Mouse (Mus musculus): ENCODE measurements around the gene Sdhaf2. TPM values are rescaled to one million over a fixed set of nuclear protein-coding genes. Genes with fewer than 3 reads are reported as not detected.

Sdhaf2 gene
- polyA plus RNA-seq, 1 experiment from 2014 or later, result 51.7 TPM

GRCm38 (mm10) chr19:10458096-10458495 lies 67.8 kb downstream of the Sdhaf2 start:
- ATAC-seq (replicated peaks; ENCODE audit: insufficient number of reproducible peaks, low FRiP score, low TSS enrichment), result no peak
- peak overlapping the region; percentile 67 for H3K4me2 ChIP-seq
- no peak overlapping the region; the same call in 1 of the 2 replicates for H3K4me3 ChIP-seq (ENCODE audit: low read depth, low read length)
- peaks cover 4% of the 10 kb centered on the region for H3K4me1 ChIP-seq (ENCODE audit: control insufficient read depth, insufficient read depth, low read length)
- no peaks in the 10 kb centered on the region for H3K9me3 ChIP-seq (replicated peaks; ENCODE audit: control insufficient read depth, low read length)
- no peaks in the 10 kb centered on the region for H3K36me3 ChIP-seq (ENCODE audit: control insufficient read depth, insufficient read depth, low read length)
- H3K27me3 ChIP-seq (ENCODE audit: control insufficient read depth, insufficient read depth, low read length), result peaks cover 96% of the 10 kb centered on the region
- H3K9ac ChIP-seq (ENCODE audit: low read depth, low read length), result no peak overlapping the region
- WGBS (ENCODE audit: insufficient replicate concordance), result 25% methylated on average over 8 of the region's 8 CpGs
- H3K27ac ChIP-seq (ENCODE audit: low read depth, low read length), result no peak overlapping the region

- Histone ChIP-seq H3K9ac (ENCODE audit: low read depth, low read length) (no peak overlapping the region), H3K27ac (ENCODE audit: low read depth, low read length) (no peak overlapping the region), H3K27me3 (ENCODE audit: control insufficient read depth, insufficient read depth, low read length) (peaks cover 94% of the 10 kb centered on the region), H3K4me2 (peak overlapping the region; percentile 67), H3K4me3 (ENCODE audit: low read depth, low read length) (peak overlapping the region; percentile 44), H3K4me1 (ENCODE audit: control insufficient read depth, insufficient read depth, low read length) (peaks cover 4% of the 10 kb centered on the region), H3K9me3 (replicated peaks; ENCODE audit: control insufficient read depth, low read length) (no peaks in the 10 kb centered on the region), H3K36me3 (ENCODE audit: control insufficient read depth, insufficient read depth, low read length) (no peaks in the 10 kb centered on the region)
- under 1% methylated on average over 32 of the region's 34 CpGs for WGBS (ENCODE audit: insufficient replicate concordance)
- peak; percentile 78 for ATAC-seq (replicated peaks; ENCODE audit: insufficient number of reproducible peaks, low FRiP score, low TSS enrichment)
These were observed 68.5 kb downstream of the Sdhaf2 start for GRCm38 (mm10) chr19:10457484-10457800.

- H3K9me3 ChIP-seq (replicated peaks; ENCODE audit: control insufficient read depth, low read length), result no peaks in the 10 kb centered on the region
- H3K27ac ChIP-seq (ENCODE audit: low read depth, low read length), result no peak within 1 kb of the TSS
- peaks cover 4% of the 10 kb centered on the region for H3K4me1 ChIP-seq (ENCODE audit: control insufficient read depth, insufficient read depth, low read length)
- peak; percentile 24; the same call in 1 of the 2 replicates for ATAC-seq (replicated peaks; ENCODE audit: insufficient number of reproducible peaks, low FRiP score, low TSS enrichment)
- peaks cover 94% of the 10 kb centered on the region for H3K27me3 ChIP-seq (ENCODE audit: control insufficient read depth, insufficient read depth, low read length)
- H3K4me2 ChIP-seq, result peak within 1 kb of the TSS; percentile 67
- H3K9ac ChIP-seq (ENCODE audit: low read depth, low read length), result no peak within 1 kb of the TSS
- WGBS (ENCODE audit: insufficient replicate concordance), result under 1% methylated on average over 88 of the region's 96 CpGs
- H3K4me3 ChIP-seq (ENCODE audit: low read depth, low read length), result peak within 1 kb of the TSS; percentile 44
- no peaks in the 10 kb centered on the region for H3K36me3 ChIP-seq (ENCODE audit: control insufficient read depth, insufficient read depth, low read length)
These were observed 69.0 kb downstream of the Sdhaf2 start, which contains the start of gene Lrrc10b for GRCm38 (mm10) chr19:10456752-10457483. Gene Lrrc10b, minus strand, starts transcription at chr19:10457473.

- 59% methylated on average over 3 of the region's 3 CpGs for WGBS (ENCODE audit: insufficient replicate concordance)
- Histone ChIP-seq H3K4me1 (ENCODE audit: control insufficient read depth, insufficient read depth, low read length) (peaks cover 4% of the 10 kb centered on the region), H3K4me3 (ENCODE audit: low read depth, low read length) (no peak overlapping the region), H3K4me2 (no peak overlapping the region), H3K27ac (ENCODE audit: low read depth, low read length) (no peak overlapping the region), H3K9me3 (replicated peaks; ENCODE audit: control insufficient read depth, low read length) (no peaks in the 10 kb centered on the region), H3K36me3 (ENCODE audit: control insufficient read depth, insufficient read depth, low read length) (no peaks in the 10 kb centered on the region), H3K27me3 (ENCODE audit: control insufficient read depth, insufficient read depth, low read length) (peaks cover 94% of the 10 kb centered on the region), H3K9ac (ENCODE audit: low read depth, low read length) (no peak overlapping the region)
- no peak for ATAC-seq (replicated peaks; ENCODE audit: insufficient number of reproducible peaks, low FRiP score, low TSS enrichment)
These were observed 70.5 kb downstream of the Sdhaf2 start for GRCm38 (mm10) chr19:10455437-10455806.

GRCm38 (mm10) chr19:10454718-10455436 lies 71.1 kb downstream of the Sdhaf2 start:
- peaks cover 92% of the 10 kb centered on the region for H3K27me3 ChIP-seq (ENCODE audit: control insufficient read depth, insufficient read depth, low read length)
- no peak overlapping the region for H3K4me2 ChIP-seq
- no peak overlapping the region for H3K27ac ChIP-seq (ENCODE audit: low read depth, low read length)
- no peak for ATAC-seq (replicated peaks; ENCODE audit: insufficient number of reproducible peaks, low FRiP score, low TSS enrichment)
- H3K9me3 ChIP-seq (replicated peaks; ENCODE audit: control insufficient read depth, low read length), result no peaks in the 10 kb centered on the region
- 63% methylated on average over 4 of the region's 4 CpGs for WGBS (ENCODE audit: insufficient replicate concordance)
- no peak overlapping the region for H3K9ac ChIP-seq (ENCODE audit: low read depth, low read length)
- H3K36me3 ChIP-seq (ENCODE audit: control insufficient read depth, insufficient read depth, low read length), result no peaks in the 10 kb centered on the region
- H3K4me1 ChIP-seq (ENCODE audit: control insufficient read depth, insufficient read depth, low read length), result peaks cover 4% of the 10 kb centered on the region
- H3K4me3 ChIP-seq (ENCODE audit: low read depth, low read length), result no peak overlapping the region

Other genes starting within 250 kb of the Sdhaf2 start
- 0.66 and 0.79 TPM in 2 replicates for gene Dagla, start 221.3 kb downstream of the Sdhaf2 start, polyA plus RNA-seq (2014; fragmentation: Nextera tagmentation; extraction: Ambion mirVana)
- gene Syt7, start 137.1 kb downstream of the Sdhaf2 start, polyA plus RNA-seq (2014; fragmentation: Nextera tagmentation; extraction: Ambion mirVana), result 1.2 and 2.0 TPM in 2 replicates
- 0.19 TPM in 1 of 2 replicates, not detected in the other for gene Lrrc10b, start 68.7 kb downstream of the Sdhaf2 start, polyA plus RNA-seq (2014; fragmentation: Nextera tagmentation; extraction: Ambion mirVana)
- not detected in 2 replicates for gene Ppp1r32, start 43.2 kb downstream of the Sdhaf2 start, polyA plus RNA-seq (2014; fragmentation: Nextera tagmentation; extraction: Ambion mirVana)
- 39.3 and 41.2 TPM in 2 replicates for gene Cpsf7, start 876 bp downstream of the Sdhaf2 start, polyA plus RNA-seq (2014; fragmentation: Nextera tagmentation; extraction: Ambion mirVana)
- 22.9 and 24.4 TPM in 2 replicates for gene Tmem216, start 30.1 kb upstream of the Sdhaf2 start, polyA plus RNA-seq (2014; fragmentation: Nextera tagmentation; extraction: Ambion mirVana)
- 12.8 and 14.3 TPM in 2 replicates for gene Cyb561a3, start 51.0 kb upstream of the Sdhaf2 start, polyA plus RNA-seq (2014; fragmentation: Nextera tagmentation; extraction: Ambion mirVana)
- 31.7 and 32.0 TPM in 2 replicates for gene Tmem138, start 51.2 kb upstream of the Sdhaf2 start, polyA plus RNA-seq (2014; fragmentation: Nextera tagmentation; extraction: Ambion mirVana)
- gene Ddb1, start 79.2 kb upstream of the Sdhaf2 start, polyA plus RNA-seq (2014; fragmentation: Nextera tagmentation; extraction: Ambion mirVana), result 265 and 328 TPM in 2 replicates
- 13.6 and 14.3 TPM in 2 replicates for gene Tkfc, start 79.5 kb upstream of the Sdhaf2 start, polyA plus RNA-seq (2014; fragmentation: Nextera tagmentation; extraction: Ambion mirVana)
- gene Vwce, start 108.1 kb upstream of the Sdhaf2 start, polyA plus RNA-seq (2014; fragmentation: Nextera tagmentation; extraction: Ambion mirVana), result 0.46 and 0.55 TPM in 2 replicates
- not detected in 2 replicates for gene Pga5, start 151.9 kb upstream of the Sdhaf2 start, polyA plus RNA-seq (2014; fragmentation: Nextera tagmentation; extraction: Ambion mirVana)
- 21.9 and 22.5 TPM in 2 replicates for gene Vps37c, start 162.6 kb upstream of the Sdhaf2 start, polyA plus RNA-seq (2014; fragmentation: Nextera tagmentation; extraction: Ambion mirVana)
- gene Cd5, start 212.9 kb upstream of the Sdhaf2 start, polyA plus RNA-seq (2014; fragmentation: Nextera tagmentation; extraction: Ambion mirVana), result 0.39 and 0.72 TPM in 2 replicates

All from heart, embryonic 11.5 days (tissue).